Mouse (Mus musculus) urinary bladder, postnatal 14 days (tissue): Measurements from ENCODE around the gene Nwd1.

ENCODE experiments used
- DNase-seq: peaks from one replicate; pipeline ENCODE4 v3.0.0; 2021; ENCODE audit warnings: low spot score

Gene Nwd1

DNA sequence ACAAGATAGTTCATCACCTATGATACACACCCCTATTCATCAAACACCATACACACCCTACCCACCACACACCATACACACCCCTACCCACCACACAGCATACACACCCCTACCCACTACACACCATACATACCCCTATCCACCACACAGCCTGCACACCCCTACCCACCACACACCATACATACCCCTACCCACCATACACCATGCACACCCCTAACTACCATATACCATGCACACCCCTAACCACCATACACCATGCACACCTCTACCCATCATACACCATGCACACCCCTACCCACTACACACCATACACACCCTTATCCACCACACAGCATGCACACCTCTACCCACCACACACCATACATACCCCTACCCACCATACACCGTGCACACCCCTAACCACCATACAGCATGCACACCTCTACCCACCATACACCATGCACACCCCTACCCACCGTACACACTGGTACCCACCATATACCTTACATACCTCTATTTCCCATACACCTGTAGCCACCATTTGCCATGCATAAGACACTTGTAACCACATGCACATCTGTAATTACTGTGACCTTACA is 51.9 kb downstream of the Nwd1 start:
- no peak for DNase-seq

DNA sequence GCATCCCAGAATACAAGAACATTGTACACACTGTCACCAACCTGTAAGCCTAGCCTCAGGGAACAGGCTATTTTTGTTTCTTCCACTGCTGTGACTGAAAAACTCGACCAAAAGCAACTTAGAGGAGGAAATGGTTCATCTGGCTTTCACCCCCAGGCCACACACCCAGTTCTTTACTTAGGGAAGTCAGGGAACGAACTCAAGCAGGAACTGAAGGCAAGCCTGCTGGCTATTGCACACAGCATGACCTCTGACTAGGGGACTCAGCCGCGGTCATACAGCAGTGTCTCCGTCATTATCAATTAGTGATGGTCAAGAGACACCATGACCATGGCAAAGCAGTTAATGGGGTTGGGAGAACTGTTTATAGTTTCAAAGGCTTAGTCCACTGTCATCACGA is 66.1 kb downstream of the Nwd1 start:
- DNase-seq: no peak

DNA sequence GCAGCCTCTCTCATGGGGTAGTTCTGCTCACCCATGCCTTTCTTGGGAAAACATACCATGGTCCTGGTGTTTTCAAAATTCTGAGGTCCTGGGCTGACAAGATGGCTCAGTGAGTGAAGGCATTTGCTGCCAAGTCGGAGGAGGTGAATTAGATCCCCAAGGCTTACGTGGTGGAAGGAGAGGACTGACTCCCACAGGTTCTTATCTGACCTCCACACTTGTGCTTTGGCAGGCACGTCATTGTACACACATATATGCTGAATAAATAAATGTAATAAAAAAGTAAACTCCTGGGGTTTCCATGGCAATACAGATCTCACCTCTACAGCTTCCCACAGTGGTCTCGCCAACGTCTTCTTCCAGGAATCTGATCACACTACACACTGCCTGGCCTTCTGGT is 70.1 kb downstream of the Nwd1 start:
- no peak for DNase-seq

DNA sequence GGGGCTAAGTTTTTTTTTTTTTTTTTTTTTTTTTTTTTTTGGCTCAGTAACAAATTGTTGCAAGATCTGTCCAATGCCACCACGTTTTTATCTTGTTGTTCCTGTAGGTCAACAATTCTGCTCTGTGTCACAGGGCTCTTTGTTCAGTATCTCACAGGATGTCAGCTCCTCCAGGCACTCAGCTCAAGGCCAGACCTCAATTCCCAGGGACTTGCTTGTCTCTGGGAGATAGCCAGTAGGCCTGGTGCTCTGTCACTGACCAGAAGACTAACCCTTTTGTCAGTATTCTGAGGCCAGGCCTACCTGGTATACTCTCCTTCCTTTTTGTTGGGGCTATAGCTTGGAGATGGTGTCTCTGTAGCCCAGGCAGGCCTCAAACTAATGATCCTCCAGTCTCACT is 74.0 kb downstream of the Nwd1 start:
- no peak for DNase-seq

DNA sequence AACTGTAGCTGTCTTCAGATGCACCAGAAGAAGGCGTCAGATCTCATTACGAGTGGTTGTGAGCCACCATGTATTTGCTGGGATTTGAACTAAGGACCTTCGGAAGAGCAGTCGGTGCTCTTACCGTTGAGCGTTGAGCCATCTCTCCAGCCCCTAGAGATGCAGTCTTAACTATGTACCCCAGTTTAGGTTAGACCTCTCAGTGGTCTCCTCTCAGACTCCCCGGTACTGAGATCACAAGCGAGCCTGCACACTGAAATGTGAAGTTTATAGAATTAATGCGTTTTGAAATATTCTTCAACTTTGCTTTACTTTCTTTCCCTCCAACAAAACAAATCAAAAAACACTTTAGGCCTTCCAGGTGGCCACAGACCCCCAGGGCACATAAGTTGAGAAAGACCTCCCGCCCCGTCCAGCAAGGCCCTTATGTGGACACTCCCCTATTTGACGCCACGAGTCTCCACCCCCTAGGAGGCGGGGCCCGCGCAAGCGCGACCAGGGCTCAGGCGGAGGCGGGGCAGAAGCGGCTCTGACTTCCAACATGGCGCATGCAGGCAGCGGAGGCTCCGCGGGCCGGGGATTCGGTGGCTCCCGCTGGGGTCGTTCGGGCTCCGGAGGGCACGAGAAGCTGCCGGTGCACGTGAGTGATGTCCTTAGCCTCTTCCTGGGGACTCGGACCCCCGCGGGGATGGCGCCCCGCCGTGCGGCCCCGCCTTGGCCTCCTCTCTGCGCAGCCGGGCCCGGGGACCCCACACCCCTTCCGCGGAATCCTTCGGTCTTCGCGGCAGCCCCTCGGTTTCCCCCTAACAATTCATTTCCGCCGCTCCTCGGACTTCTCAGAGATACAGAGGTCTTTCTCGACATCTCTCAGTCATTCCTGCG is 76.5 kb downstream of the Nwd1 start, which contains the start of gene Sin3b:
Gene Sin3b, plus strand, starts transcription at position 517 of the 882 bp plus-strand sequence.
- DNase-seq: peak; percentile 97

DNA sequence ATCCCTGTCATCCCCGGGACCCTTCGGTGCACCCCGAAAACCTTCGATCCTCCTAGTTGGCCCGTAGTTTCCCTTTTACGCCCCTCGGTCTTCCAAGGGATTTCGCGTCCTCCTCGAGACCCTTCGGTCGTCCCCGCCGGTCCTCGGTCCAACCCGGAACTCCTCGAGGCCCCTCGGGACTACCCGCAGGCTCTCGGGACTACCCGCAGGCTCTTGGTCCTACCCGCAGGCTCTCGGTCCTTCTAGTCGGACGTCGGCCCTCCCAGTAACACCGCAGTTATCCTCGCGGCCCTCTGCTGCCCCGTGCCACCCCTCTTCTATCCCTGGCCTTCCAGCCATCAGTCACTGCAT is 77.1 kb downstream of the Nwd1 start:
- DNase-seq: peak; percentile 16

DNA sequence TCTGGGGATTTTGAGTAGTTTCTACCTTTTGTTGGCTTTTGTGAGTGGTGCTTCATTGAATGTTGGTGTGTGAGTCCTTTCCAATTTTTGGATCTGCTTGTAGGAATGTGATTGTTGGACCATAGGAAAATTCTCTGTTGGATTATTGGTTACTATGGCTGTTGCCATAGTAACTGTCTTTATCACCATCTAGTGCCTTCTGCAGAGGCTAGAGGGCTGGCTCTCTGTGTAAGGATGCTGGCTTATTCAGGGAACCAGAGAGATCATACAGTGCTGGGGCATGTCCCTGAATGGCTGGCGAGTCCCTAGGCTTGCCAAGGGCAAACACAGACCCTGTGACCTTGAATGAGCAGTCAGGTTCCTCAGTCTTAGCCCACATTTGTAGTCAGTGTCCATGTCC is 82.1 kb downstream of the Nwd1 start:
- DNase-seq: no peak

DNA sequence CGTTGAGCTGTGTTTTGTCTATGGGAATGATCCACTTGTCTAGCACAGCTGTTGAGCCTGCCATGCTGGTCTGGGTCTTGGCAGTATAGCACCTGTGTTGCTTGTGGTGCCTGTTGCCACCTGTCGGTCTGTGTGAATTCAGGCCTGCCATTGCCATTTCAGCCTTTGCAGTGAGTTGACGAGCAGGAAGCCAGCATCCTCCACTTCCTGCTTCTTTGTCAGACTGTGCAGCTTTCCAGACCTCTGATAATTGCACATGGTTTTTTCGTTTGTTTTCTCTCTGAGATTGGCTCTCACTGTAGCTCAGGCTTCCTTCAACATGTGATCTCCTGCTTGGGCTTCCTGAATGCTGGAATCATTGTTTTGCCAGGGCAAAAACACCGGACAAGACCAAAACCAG is 88.5 kb downstream of the Nwd1 start:
- DNase-seq: no peak

DNA sequence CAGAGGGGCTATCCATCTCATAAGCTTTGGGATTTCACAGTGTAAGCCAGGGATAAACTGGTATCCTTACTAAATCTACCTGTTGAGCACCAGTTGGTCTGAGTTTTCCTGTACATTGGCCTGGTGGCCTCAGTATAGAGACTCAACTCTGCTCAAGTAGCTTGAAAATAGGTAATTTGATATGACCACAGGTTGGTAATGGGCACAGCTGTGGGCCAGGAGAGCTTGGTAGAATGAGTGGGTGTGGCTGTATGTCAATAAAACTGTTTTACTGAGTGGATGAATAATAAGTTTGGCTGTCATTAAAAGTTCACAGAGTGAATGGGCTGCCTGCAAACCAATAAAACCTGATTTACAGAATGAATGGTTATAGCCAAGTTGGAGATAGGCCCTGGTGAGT is 90.4 kb downstream of the Nwd1 start:
- no peak for DNase-seq

DNA sequence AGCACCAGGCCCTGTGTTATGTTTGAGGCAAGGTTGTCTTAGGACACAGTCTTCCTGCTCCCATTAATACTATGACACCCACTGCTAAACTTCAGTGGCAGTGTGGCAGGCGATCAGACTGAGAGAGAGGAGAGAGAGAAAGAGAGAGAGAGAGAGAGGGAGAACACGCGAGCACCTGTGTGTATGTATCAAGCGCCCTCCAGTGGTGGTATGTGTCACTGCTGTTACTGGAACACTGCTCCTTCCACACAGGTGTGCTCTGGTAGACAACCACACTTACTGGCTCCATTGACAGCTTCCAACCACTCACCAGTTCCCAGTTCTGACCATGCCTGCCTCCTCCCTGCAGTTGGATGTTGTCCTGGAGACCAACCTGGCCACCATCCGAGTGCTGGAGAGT is 99.5 kb downstream of the Nwd1 start:
- peak; percentile 43 for DNase-seq

DNA sequence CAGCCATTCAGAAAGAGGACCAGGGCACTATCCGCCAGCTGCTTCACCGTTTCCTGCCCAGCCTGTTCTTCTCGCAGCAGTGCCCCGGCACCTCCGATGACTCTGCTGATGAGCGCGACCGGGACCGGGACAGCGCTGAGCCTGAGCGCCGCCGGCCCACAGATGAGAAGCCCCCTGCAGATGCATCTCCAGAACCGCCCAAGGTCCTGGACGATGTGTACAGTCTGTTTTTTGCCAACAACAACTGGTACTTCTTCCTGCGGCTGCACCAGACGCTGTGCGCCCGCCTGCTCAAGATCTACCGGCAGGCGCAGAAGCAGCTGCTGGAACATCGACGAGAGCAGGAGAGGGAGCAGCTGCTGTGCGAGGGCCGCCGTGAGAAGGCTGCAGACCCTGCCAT is 103.3 kb downstream of the Nwd1 start:
- DNase-seq: no peak

DNA sequence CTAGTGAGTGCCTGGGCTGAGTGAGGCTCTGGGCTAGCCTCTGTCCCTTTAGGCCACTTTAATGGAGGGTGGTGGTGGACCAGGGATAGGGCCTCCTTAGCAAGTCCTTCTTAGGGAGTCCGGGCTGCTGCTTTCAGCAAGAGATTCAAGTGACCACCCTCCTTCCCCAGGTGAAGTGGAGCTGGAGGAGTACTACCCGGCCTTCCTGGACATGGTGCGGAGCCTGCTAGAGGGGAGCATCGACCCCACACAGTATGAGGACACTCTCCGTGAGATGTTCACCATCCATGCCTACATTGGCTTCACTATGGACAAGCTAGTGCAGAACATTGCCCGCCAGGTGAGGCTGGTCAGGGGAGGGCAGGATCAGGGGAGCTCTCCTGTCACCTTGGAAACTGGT is 103.8 kb downstream of the Nwd1 start:
- no peak for DNase-seq

DNA sequence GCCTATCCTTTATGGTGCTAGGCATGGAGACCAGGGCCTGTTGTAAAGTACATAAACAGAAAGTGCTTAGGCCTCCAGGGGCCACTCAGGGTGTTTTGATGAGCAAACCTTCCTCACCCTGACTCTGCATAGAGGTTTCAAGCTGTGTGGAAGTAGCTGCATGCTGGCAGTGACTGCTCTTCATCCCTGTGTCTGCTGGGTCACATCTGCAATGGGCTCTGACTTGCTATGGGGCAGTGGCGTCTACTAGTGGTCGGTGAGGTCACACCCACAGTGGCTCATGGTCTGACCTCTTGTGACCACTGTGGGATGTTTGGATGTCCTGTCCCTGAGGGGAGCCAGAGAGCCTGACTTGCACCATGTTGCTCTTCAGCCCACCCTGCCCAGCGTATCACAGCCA is 104.6 kb downstream of the Nwd1 start:
- DNase-seq: no peak

DNA sequence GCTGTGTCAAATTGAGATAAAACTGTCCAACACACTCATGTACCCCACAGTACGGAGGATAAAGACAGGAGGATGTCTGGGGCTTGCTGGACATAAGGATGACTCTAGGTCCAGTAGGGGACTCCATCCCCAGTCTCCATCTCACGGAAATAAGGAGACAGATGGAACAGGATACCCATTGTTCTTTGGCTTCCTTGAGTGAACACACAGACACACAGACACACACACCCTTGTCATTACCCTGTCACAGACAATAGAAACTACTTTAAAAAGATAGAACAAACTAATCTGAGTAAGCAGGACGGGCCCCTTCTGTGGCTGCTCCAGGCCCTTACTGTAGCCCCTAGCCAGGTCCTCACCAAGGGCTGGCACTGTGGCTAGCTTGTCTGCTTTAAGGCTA is 105.8 kb downstream of the Nwd1 start:
- DNase-seq: peak; percentile 0

DNA sequence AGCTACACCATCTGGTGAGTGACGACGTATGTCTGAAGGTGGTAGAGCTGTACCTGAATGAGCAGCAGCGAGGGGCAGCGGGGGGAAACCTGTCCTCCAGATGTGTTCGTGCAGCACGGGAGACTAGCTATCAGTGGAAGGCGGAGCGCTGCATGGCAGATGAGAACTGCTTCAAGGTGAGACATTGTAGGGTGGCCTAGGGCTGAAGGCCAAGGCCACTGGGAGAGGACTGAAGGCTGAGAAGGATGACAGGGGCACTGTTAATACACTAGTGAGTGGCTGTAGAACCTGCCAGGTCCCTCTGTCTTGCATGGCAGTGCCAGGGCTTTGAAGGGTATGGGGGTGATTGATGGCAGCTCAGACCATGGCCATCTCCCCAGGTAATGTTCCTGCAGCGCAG is 106.7 kb downstream of the Nwd1 start:
- peak; percentile 2 for DNase-seq

DNA sequence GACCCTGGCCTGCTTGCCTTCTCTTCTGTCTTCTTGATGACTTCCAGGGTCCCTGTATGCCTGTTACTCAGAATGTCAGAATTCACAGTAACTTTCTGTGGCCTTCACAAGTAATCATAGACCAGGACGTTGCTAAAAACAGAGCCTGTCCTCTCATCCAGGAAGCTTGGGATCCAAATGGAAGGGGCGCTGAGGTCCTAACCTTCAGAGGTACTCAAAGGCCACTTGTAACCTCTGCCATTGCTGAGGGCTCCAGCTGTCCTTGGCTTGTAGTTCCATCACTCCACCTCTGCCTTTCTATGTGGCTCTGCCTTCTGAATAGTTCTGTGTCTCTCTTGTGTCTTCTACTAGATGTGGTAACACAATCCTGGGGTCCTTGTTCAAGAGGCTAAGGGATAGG is 107.3 kb downstream of the Nwd1 start:
- DNase-seq: peak; percentile 1

DNA sequence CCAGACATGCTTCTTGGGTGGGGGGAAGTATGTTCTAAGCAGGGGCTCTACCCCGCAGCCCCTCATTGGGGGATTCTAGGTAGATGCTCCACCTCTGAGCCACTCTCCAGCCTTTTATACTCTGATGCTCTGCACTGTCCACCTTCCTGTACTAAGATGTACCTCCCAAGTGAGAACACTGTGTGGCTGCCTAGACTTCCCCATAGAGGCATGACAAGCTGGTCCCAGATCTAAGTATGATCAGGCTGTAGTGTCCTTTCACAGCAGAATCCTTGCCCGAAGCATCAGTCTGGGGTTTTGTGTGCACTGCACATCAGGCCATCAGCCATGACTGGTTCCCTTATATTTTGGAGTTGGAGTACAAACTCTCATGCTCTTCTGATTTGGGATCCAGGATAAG is 109.5 kb downstream of the Nwd1 start:
- no peak for DNase-seq

DNA sequence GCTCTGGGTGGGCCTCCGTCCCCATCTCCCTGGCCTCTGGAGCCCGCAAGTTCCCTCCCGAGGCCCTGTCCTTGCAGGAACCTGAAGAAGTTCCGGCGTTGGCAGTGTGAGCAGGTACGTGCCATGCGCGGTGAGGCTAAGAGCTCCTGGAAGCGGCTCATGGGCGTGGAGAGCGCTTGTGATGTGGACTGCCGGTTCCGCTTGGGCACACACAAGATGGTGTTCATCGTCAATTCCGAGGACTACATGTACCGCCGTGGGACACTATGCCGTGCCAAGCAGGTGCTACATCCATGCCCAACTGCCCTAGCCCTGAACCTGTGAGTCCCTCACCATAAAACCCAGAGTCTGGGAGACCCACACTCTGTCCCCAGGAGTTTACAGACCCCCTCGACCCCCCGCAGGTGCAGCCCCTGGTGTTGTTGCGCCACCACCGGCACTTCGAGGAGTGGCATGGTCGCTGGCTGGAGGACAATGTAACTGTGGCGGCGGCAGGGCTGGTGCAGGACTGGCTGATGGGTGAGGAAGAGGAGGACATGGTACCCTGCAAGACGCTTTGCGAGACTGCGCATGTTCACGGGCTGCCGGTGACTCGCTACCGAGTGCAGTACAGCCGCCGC is 110.4 kb downstream of the Nwd1 start:
- no peak for DNase-seq

DNA sequence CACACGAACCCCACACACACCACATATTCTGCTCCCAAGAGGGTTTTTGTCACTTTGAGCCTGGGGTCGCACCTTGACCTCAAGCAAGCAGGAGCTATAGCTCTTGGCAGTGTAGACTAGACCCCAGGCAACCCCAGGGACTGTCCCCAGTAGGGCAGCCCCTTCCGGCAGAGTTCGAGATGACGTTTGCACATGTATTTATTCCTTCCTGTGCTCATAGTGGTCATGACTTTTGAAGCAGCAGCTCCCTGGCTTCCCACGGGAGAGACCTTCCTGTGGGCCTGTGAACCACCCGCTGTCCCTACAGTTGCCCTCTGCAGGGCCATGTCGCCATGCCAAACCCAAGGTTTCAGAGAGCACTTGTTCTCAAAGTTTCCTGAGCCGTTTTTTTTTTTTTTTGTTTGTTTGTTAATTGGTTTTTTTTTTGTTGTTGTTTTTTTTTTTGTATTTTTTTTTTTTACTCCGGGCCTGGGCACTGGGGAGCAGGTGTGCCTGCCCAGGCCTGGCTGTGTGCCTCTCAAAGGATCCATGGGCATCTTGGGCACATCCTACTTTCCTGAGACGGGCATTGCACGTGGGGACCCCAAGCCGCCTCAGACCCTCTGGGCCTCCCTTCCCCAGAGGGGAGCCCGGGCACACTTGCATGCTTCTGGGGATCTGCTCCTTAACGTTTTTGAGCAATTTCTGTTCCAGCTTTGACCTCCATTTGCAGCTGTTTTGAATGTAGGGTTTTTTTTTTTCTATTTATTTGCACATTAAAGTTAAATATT is 111.1 kb downstream of the Nwd1 start:
- DNase-seq: no peak

DNA sequence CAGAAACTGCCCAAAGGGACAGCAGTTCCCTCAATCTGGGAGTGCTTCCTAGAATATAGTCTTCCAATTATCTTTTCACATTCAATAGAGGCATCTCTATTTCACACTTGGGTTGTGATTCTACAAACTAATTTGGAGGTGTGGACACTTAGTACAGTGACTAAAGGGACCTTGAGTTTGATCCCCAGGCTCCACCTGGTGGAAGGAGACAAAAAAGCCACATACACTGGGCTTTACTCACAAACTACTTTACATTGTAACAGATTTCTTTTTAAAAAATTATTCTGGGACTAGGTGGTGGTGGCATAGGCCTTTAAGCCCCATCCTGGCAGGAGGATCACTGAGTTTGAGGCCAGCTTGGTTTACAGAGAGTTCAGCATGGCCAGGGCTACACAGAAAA is 111.8 kb downstream of the Nwd1 start:
- no peak for DNase-seq

DNA sequence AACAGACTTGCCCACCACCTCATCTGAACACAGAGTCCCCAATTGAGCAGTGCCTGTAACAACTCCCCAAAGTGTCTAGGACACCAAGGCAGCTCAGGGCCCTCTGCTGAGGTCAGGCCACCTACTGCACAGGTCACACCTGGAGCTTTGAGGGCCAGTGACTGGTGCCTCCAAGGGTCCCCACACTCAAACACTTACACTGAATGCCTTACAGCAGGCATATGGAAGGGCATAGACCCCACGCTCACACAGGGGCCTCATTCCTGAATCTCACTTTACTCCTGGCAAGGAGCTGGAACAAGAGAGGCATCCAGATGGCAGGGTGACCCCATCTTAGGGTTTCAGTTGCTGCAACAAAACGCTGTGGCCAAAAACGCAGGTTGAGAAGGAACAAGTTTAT is 113.7 kb downstream of the Nwd1 start:
- DNase-seq: no peak

DNA sequence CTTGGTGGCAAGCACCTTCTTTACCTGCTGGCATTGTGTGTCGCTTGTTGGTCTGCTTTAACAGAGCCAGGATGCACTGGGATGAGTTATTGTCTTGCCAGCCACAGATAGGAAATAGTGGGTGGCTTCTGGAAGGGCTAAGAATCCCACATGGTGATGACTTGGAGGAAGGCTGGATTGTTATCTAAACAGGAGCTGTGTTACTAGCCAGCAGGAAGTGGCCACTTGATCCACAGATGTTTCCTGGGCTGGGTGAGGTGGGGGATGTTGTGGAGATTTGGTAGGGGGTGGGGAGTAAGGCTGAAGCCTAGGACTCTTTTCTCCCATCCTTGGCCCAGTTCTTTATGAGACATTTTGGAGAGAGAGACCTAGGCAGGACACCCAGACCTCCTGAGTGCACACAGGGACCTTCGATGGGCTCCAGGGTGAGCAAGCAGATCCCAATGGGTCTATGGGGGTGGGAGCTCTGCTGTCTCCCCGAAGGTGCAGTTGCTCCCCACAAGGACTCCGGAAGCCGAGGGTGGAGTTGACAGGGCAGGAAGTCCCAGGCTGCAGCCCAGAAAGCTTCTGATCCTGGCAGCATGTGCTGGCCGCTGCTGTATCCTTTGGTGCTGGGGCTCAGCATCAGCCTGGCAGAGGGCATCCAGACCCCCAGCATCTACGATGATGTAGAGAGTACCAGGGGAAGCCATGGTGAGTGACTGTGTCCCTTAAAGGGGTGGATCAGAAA is 115.0 kb downstream of the Nwd1 start, which contains the start of gene F2rl3:
Gene F2rl3, plus strand, starts transcription at position 559 of the 730 bp plus-strand sequence.
- DNase-seq: no peak
